Mouse (Mus musculus) layer of hippocampus, postnatal 36 days (tissue): ENCODE measurements around the gene Ift43. TPM values are rescaled to one million over a fixed set of nuclear protein-coding genes. Genes with fewer than 3 reads are reported as not detected.
A peak's percentile ranks its signal among the peaks of the same experiment; 100 is the strongest.

Experiments used
- DNase-seq, 2 experiments: peaks; one replicate each; pipeline ENCODE4 v3.0.0; 2022
- total RNA-seq, 2 experiments: library from RNA; stranded (reverse); gene quantifications; 2 replicates each; pipeline ENCODE4 v1.2.3; 2021

Ift43 gene
- total RNA-seq, 2 experiments from 2014 or later = 12.0 to 14.4 TPM

- no peak for DNase-seq
Observed at GRCm38 (mm10) chr12:86129696-86130095, 47.4 kb downstream of the Ift43 start.

DNA sequence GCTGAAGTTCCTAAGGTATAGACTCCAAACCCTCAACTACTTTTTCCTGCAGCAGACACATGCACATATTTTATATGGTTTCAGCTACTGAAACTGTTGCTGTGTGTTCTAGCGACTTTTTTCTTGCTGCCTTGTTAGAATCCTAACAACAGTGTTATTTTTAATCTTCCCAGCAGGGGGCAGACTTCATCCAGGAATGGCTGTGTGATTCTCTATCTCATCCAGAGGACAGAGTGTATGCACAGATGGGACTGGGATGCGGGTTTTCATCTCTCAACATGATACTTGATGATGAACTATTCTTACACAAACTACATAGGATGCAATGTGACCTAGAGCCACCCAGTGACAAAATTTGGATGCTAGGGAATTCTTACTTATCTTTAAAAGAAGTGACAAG is 50.5 kb downstream of the Ift43 start:
- DNase-seq = peak in 1 of 2 experiments; percentile 71

DNA sequence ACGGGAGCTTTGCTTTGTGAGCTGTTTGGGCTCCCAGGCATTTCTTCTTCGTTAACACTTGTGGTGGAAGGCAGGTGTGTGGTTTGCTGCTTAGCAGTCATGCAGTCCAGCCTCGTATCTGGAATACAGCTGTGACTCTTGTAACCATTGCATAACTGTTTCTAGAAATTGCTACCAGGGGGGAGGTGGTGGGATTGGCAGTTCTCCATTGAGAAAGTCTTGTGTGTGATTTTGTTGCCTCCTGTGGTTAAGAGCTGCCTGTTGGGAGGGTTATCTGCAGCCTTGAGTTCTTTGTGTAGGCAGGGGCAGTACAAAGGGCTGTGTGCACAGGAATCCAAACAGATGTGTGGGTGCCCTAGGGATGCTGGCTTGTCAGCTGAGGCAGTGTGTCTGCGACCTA is 53.4 kb downstream of the Ift43 start:
- no peak for DNase-seq

DNA sequence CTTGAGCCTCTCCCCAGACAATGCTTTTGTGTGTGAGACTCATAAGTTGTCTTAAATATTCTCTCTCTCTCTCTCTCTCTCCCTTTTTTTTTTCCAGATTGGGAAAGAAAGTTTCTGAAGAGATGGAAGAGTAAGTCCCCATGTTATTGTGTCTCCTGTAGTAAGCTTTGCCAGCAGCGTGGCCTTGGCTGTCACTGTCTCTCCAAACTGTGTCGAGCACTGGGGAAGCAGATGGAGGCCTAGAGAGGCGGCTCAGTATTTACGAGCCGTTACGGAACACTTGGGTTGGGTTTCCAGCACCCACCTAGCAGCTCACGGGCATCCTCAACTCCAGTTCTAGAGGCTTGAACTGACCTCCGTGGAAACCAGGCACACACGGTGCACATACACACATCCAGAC is 56.4 kb downstream of the Ift43 start:
- no peak for DNase-seq

GRCm38 (mm10) chr12:86142389-86142788 is 60.0 kb downstream of the Ift43 start:
- DNase-seq = no peak

DNA sequence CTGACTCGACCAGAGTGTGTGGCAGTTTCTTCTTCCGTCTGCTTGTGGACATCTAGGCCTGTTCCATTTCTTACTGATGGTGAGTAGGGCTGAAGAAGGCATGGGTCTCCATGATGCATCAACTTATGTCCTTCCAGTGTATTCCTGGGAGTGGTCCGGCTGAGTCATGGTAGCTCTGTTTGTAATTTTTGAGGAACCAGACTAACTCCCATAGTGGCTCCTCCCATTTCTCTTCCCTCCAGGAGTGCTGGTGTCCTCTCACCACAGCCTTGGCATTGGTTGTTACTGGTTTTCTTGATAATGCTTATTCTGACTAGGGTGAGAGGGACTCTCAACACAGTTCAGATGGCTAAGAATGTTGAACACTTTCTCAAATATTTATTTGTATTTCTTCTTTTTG is 63.9 kb downstream of the Ift43 start:
- DNase-seq = no peak

- no peak for DNase-seq
Observed at GRCm38 (mm10) chr12:86148271-86148670, 65.9 kb downstream of the Ift43 start.

DNA sequence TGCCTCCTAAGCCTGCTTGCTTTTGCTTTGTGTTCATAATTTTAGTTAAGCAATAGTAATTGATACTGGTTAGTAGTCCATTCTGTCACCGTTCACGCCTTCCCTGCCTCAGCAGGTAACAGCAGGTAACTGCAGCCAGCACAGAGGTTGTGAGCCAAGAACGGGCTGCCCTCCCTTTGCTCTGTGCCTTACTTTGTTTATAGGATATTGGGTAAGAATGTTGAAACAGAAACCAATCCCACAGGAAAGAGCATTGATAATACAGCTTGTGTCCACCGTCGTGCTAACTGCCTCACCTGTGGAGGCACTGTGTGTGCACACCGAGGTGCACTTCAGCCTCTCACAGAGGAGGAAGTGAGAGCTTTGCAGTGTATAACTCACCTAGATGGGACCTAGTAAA is 66.7 kb downstream of the Ift43 start:
- no peak for DNase-seq

DNA sequence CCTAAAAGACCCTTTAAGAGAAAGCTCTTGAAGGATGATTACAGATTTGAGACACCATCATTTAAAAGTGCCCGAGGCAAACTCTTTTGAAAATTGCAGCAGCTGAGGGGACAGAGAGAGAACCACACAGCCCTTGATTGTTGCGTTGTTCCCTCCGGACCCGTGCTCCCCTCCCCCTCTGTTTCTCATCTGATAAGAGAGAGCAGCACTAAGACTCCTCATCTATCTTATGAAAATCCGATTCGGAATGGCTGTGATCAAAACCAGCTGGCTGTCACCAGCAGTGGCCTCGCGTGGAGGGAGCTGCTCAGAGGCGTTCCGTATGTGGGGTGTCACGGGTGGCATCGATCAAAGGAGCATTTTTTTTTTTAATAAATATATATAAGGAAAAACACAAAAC is 69.6 kb downstream of the Ift43 start:
- DNase-seq = no peak

- no peak for DNase-seq
Observed at GRCm38 (mm10) chr12:86153213-86153957, 71.0 kb downstream of the Ift43 start.

DNA sequence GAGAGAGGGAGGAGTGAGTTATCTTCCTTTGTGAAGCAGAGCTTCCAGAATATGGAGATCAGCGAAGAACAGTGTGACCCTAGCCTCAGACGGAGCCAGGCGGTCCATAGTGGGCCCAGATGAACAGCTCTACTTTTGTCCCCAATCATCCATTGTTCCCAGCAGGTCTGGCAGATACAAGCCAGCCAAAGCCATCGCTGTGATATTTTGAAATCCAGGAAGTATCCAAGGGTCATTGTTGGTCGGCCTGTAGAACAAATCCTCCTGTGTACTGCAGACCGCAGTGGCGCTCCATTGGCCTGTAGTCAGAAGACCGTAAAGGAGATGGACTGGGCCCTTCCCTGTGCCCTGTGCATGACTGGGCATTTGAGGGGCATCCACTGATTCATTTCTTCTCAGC is 72.8 kb downstream of the Ift43 start:
- DNase-seq = no peak

DNA sequence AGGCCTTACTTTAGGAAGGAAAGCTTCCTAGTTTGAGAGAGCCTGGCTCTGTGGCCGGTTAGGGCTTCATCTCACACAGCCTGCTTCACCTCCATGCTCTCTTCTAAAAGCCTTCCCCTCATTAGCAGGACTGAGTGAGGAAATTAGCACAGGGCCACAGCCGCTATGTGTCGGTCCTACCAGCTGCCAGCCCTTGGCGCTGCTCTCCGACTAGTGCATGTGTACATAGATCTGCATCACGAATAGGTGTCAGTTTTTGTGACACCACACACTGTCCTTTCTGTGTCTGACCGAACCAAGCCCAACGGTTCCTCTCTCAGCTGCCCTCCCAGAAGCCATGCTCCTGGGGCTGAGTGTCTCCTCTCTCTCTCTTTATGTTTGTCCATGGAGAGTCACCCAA is 74.8 kb downstream of the Ift43 start:
- no peak for DNase-seq

- DNase-seq = peak in 1 of 2 experiments; percentile 35
Observed at GRCm38 (mm10) chr12:86157894-86158444, 75.6 kb downstream of the Ift43 start.

- peak; percentile 68 to 73 for DNase-seq
Observed at GRCm38 (mm10) chr12:86158689-86159483, 76.5 kb downstream of the Ift43 start.

- no peak for DNase-seq
Observed at GRCm38 (mm10) chr12:86161436-86161835, 79.1 kb downstream of the Ift43 start.

DNA sequence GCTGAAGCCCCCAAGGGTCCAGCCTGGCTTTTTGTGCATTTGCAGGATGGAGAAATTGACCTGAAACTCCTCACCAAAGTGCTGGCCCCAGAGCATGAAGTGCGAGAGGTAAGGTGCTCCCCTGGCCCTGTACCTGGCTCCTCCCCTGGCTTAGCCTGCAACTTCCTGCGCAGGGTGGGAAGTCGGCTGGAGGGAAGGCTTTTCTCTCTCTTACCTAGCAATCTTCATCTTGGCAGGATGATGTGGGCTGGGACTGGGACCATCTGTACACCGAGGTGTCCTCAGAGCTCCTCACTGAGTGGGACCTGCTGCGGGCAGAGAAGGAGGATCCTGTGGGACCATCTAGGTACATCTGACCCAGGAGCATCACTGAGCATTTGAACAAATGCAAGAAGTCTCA is 79.6 kb downstream of the Ift43 start:
- no peak for DNase-seq

DNA sequence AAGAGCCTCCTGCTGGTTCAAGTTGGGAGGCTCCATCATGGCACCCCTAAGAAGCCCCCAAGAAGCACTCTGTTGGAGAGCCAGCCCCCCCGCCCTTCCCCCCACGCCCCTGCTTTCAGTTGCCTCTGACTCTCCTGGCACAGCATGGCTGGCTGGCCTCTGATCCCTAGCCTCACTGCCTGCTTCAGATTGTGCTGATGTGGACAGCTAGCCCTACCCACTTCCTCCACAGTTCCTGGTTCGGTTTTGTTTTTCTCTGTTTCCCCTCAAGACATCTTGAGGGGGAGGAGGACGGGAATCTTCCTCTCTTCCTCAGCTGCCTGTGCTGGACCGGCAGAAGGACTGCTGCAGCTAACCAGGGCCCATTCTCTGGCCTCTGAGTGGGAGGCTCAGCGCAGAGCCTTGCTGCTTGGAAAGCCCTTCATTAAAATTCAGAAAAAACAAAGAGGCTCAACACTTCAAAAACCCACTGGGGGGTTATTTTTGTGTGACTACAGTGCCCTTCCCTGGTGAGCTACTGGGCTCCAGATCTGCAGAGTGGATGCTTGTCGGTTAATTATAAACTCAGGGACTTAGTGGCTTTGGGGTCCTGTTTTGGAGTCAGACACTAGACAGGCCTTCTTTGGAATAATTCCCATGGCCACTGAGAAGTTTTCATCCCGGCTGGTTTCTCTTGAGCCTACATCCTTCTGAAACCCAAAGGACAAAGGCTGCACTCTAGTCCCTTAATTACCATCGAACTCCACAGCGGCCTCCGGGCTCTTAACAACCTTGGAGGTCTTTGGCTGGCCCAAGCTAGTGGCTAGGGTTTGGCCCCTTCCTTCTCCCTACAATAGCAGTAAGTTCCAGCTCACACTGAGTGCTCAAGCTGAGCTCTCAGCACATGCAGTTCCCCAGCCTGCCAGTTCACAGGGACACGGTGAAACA is 80.8 kb downstream of the Ift43 start:
- no peak for DNase-seq

GRCm38 (mm10) chr12:86166244-86166643 is 83.9 kb downstream of the Ift43 start:
- no peak for DNase-seq

GRCm38 (mm10) chr12:86167075-86167474 is 84.7 kb downstream of the Ift43 start:
- DNase-seq = no peak

GRCm38 (mm10) chr12:86168712-86169111 is 86.4 kb downstream of the Ift43 start:
- DNase-seq = no peak

- DNase-seq = no peak
Observed at GRCm38 (mm10) chr12:86169195-86169594, 86.9 kb downstream of the Ift43 start.

DNA sequence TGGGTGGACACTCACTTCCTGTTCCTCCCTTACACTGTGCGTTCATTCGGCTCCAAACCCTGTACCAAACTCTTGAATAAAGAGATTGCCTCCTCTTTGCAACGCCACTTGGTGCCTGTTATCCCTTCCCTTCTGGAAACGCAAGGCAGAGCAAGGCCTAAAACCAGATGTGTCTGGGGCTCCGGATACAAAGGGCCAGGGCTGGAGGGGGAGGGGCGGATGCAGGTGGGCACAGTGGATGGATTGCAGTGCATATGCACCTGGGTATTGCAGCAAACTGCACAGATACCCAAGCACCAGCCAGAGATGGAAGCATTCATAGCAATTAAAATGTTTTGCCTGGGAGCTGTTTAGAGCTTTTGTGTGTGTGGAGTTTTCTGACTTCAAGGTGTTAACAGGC is 91.0 kb downstream of the Ift43 start:
- no peak for DNase-seq

DNA sequence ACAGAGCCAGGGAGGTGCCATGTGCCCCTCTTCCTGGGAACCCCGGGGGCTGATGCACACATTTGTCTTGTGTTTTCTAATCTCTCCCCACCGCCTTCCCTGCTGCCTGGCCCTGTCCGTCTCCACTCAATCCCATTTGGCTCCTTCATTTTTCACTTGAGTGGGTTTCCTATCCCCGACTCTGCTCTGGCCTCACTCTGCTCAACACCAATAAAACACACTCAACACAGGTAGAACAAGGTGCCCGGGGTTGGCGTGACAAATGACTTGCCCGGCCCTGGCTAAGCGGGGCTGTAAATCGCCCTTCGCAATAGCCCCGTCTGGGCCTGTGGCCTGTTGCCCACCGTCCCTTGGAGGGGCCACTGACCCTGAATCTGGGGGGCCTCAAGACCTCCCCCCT is 92.0 kb downstream of the Ift43 start:
- no peak for DNase-seq
